In the genomic region with DNA sequence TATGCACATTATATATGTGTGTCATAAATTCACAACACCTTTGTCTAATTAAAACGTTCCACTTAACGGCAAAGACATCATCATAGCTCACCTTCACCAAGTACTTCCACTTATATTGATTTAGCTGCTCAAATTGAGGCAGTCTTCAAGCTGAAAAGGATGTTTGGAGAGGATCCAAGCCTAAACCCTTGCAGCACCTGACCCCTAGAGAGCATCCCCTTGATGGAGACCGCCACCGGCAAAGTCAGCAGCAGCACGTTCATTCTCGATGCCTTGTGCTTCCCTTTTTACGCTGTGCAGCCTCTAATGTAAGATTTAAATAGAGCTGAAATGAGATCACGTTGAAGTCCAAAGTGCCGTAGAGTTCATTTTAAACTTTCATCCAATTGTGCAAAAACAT, we compare ENCODE assay signal across 13 mouse cellular contexts. TPM values are rescaled to one million over a fixed set of nuclear protein-coding genes. Genes with fewer than 3 reads are reported as not detected.
"Had no signal": no experiment of that assay in that cellular context is flagged by ENCODE, and none has a peak within 500 bp of the region (broad histone marks: within the 10 kb centered on the region; RNA-seq: fewer than 3 reads in every experiment).

No protein-coding gene starts in this region.

- H3K36me3 ChIP-seq: intestine, embryonic 15.5 days; limb, embryonic 13.5 days had no signal

- H3K9ac ChIP-seq: intestine, embryonic 15.5 days; limb, embryonic 13.5 days; liver, embryonic 14.5 days had no signal

- H3K4me2 ChIP-seq: intestine, embryonic 15.5 days; limb, embryonic 13.5 days had no signal

- H3K27ac ChIP-seq: intestine, embryonic 15.5 days; limb, embryonic 13.5 days; liver, embryonic 14.5 days; stomach, postnatal 0 days had no signal

- DNase-seq: kidney, adult 18-20 months; kidney, postnatal 10 days; kidney, postnatal 4 days; lung, adult 18-20 months; right cerebral cortex, adult 18-20 months; right cerebral cortex, postnatal 25 days; thymus, postnatal 4 days had no signal

- H3K4me1 ChIP-seq: intestine, embryonic 15.5 days; limb, embryonic 13.5 days had no signal

- ATAC-seq: intestine, embryonic 15.5 days had no signal

- H3K4me3 ChIP-seq: intestine, embryonic 15.5 days; limb, embryonic 13.5 days had no signal

- H3K9me3 ChIP-seq: intestine, embryonic 15.5 days; limb, embryonic 13.5 days had no signal

- H3K27me3 ChIP-seq: intestine, embryonic 15.5 days; limb, embryonic 13.5 days had no signal

RNA-seq across cellular contexts. Expression of a gene that starts 20.7 kb away (rescaled TPM):
- total RNA-seq: megakaryocyte-erythroid progenitor cell, adult 5-6 weeks; monocyte, adult 5-6 weeks had no signal
